Mouse (Mus musculus): ENCODE measurements at regions not wholly inside any gene's neighbourhood (a gene's known extent, or its start where the extent isn't known, plus 50 kb on each side); places are given as distances from the start of the nearest gene placed in this dataset.

DNA sequence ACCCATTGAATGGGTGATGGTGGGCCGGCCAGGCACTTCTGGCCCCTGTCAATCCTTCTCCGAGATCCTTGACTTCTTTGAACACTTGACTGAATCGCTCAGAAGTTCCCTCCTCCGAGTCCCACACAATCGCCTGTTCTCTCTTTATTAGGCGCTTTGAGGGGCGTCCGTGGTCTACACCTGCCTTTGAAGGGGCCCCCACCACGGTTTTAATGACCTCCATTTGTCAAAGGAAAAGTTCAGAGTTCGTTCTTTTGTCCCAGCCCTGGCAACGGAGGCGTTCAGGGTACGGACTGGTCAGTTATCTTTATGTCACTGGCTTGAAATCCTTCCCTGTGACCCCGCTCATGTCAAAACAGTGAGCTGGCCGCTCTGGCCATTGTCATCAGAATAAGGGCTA, 74.3 kb upstream of the Irx3 start:
- whole genome bisulfite sequencing: 12% methylated on average over 15 of the region's 15 CpGs
- Histone ChIP-seq H3K36me3 (ENCODE audit: control insufficient read depth, insufficient read depth, low read length) (no peaks in the 10 kb centered on the region), H3K9me3 (ENCODE audit: control insufficient read depth, low read length) (no peaks in the 10 kb centered on the region), H3K9ac (ENCODE audit: low read length) (no peak overlapping the region), H3K4me2 (ENCODE audit: low read depth) (no peak overlapping the region), H3K27me3 (ENCODE audit: control insufficient read depth, insufficient read depth, low read length) (peaks cover 14% of the 10 kb centered on the region), H3K4me1 (ENCODE audit: control insufficient read depth, insufficient read depth, low read length) (peaks cover 17% of the 10 kb centered on the region), H3K27ac (ENCODE audit: low read depth, low read length) (no peak overlapping the region), H3K4me3 (ENCODE audit: low read depth, low read length) (no peak overlapping the region)
- ATAC-seq (ENCODE audit: insufficient read depth, low FRiP score, low TSS enrichment): no peak
- peak; percentile 35 for DNase-seq (ENCODE audit: low spot score)

DNA sequence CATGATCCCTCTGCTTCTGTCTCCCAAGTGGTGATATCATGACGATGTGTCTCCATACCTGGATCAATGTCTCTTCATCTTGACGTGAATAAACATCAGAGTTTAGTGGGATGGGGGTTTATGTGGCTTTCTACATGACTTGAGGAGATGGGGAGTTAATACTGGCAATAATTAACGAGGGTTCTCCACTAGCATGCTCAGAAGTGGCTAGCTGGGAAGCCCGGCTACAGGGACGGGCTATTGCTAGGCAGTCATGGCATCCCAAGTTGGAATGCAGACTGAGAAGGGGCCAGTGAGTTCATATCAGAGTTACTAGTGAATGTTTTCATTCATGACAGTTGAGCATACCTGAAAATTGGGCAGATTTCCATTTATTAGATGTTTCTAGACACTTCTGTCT, 71.4 kb upstream of the Irx3 start:
- 53% methylated on average over 5 of the region's 5 CpGs for WGBS
- H3K4me2 ChIP-seq (ENCODE audit: low read depth): no peak overlapping the region
- peaks cover 17% of the 10 kb centered on the region for H3K4me1 ChIP-seq (ENCODE audit: control insufficient read depth, insufficient read depth, low read length)
- DNase-seq (ENCODE audit: low spot score): no peak
- H3K4me3 ChIP-seq (ENCODE audit: low read depth, low read length): no peak overlapping the region
- no peaks in the 10 kb centered on the region for H3K9me3 ChIP-seq (ENCODE audit: control insufficient read depth, low read length)
- ATAC-seq (ENCODE audit: insufficient read depth, low FRiP score, low TSS enrichment): no peak
- no peak overlapping the region for H3K9ac ChIP-seq (ENCODE audit: low read length)
- H3K27ac ChIP-seq (ENCODE audit: low read depth, low read length): no peak overlapping the region
- peaks cover 14% of the 10 kb centered on the region for H3K27me3 ChIP-seq (ENCODE audit: control insufficient read depth, insufficient read depth, low read length)
- H3K36me3 ChIP-seq (ENCODE audit: control insufficient read depth, insufficient read depth, low read length): no peaks in the 10 kb centered on the region

DNA sequence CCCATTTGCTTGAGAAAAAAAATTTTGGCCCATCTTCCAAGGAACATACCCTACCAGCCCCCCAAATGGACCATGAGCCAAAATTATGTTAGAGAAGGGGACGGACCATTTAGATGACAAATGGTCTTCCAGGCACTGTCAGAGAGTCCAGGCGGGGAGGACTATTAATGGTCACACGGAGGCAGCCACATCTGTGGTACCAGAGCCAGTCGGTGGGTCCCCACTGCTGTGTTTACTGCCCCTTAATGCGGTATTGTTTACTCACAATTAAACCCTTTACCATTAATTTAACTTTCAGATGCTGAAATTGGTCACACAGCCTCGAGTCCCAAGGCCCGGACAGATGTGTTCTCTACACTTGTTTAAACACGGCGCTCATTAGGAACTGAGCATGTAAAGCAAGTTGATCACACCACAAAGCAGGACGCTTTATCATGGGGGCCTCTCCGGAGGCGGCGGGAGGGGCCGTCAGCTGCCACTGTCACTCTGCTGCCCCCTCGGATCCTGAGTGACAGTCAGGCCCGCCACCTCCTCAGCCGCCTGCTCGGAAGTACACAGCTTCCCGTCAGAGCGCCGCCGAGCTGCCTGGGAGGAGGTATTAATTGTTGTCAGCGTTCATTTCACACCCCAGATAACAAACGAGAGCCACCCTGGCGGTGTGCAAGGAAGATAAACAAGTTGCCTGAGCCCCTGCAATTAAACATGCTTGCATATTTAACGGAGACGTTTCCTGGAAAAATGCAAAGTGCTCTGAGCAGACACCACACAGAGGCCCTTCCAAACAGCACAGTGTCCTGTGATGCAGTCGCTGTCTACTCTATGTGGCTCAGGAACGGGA, 70.6 kb upstream of the Irx3 start:
- H3K4me3 ChIP-seq (ENCODE audit: low read depth, low read length): peak overlapping the region; percentile 15
- H3K4me1 ChIP-seq (ENCODE audit: control insufficient read depth, insufficient read depth, low read length): peaks cover 17% of the 10 kb centered on the region
- no peaks in the 10 kb centered on the region for H3K36me3 ChIP-seq (ENCODE audit: control insufficient read depth, insufficient read depth, low read length)
- DNase-seq (ENCODE audit: low spot score) (peak; percentile 75), ATAC-seq (ENCODE audit: insufficient read depth, low FRiP score, low TSS enrichment) (peak; percentile 68)
- H3K9ac ChIP-seq (ENCODE audit: low read length): no peak overlapping the region
- H3K27me3 ChIP-seq (ENCODE audit: control insufficient read depth, insufficient read depth, low read length): peaks cover 14% of the 10 kb centered on the region
- peak overlapping the region; percentile 27 for H3K4me2 ChIP-seq (ENCODE audit: low read depth)
- no peaks in the 10 kb centered on the region for H3K9me3 ChIP-seq (ENCODE audit: control insufficient read depth, low read length)
- no peak overlapping the region for H3K27ac ChIP-seq (ENCODE audit: low read depth, low read length)
- WGBS: 4% methylated on average over 29 of the region's 29 CpGs

DNA sequence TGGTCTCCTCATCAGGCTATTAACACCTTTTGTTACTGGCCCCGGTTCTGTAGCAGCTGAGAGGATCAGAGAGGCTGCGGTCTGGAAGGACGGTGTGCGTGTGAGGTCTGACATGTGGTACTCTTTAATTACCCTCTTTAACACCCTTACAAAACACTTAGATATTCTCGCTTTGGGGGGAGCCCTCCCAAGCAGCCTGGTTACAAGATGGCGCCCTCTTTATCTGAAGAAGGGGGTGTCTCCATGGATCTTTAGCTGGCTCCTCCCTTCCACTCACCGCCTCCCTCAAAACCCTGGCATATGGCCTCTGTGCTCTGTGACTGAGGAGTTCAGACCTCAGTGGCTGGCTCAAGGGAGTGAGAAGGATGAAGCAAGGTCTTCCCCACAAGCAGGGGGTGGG, 65.2 kb upstream of the Irx3 start:
- ATAC-seq (ENCODE audit: insufficient read depth, low FRiP score, low TSS enrichment): peak; percentile 58
- Histone ChIP-seq H3K27me3 (ENCODE audit: control insufficient read depth, insufficient read depth, low read length) (0 out of 2 replicates have a peak, but pooled peaks cover 5% of the 10 kb centered on the region), H3K27ac (ENCODE audit: low read depth, low read length) (no peak overlapping the region; the same call in 1 of the 2 replicates), H3K4me1 (ENCODE audit: control insufficient read depth, insufficient read depth, low read length) (peaks cover 7% of the 10 kb centered on the region; the same call in 1 of the 2 replicates), H3K36me3 (ENCODE audit: control insufficient read depth, insufficient read depth, low read length) (no peaks in the 10 kb centered on the region), H3K9me3 (ENCODE audit: control insufficient read depth, low read length) (no peaks in the 10 kb centered on the region), H3K9ac (ENCODE audit: low read length) (no peak overlapping the region), H3K4me3 (ENCODE audit: low read depth, low read length) (no peak overlapping the region), H3K4me2 (ENCODE audit: low read depth) (no peak overlapping the region)
- peak; percentile 62 for DNase-seq (ENCODE audit: low spot score)
- 5% methylated on average over 7 of the region's 7 CpGs for WGBS

DNA sequence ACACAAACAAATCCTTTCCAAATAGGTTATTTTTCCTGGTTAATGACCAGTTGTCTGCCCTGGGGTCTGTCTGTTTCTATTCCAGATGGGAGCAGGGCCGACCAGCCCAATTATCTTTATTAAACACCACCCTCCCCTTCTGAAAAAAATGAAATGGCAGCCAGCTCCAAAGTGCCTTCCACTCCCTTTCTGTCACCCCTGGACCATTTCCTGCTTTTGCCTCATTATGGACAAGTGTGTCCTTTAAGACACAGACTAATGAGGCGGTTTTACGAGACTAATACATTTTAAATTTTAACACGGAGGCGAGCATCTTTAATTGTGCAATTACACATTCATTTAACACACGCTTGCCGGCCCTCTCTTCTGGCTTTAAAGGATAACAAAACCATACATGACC, 64.2 kb upstream of the Irx3 start:
- H3K27me3 ChIP-seq (ENCODE audit: control insufficient read depth, insufficient read depth, low read length): 0 out of 2 replicates have a peak, but pooled peaks cover 5% of the 10 kb centered on the region
- H3K27ac ChIP-seq (ENCODE audit: low read depth, low read length): no peak overlapping the region
- H3K4me2 ChIP-seq (ENCODE audit: low read depth): no peak overlapping the region
- no peak for DNase-seq (ENCODE audit: low spot score)
- H3K36me3 ChIP-seq (ENCODE audit: control insufficient read depth, insufficient read depth, low read length): no peaks in the 10 kb centered on the region
- peaks cover 7% of the 10 kb centered on the region; the same call in 1 of the 2 replicates for H3K4me1 ChIP-seq (ENCODE audit: control insufficient read depth, insufficient read depth, low read length)
- WGBS: 28% methylated on average over 7 of the region's 7 CpGs
- no peak for ATAC-seq (ENCODE audit: insufficient read depth, low FRiP score, low TSS enrichment)
- no peak overlapping the region for H3K4me3 ChIP-seq (ENCODE audit: low read depth, low read length)
- no peaks in the 10 kb centered on the region for H3K9me3 ChIP-seq (ENCODE audit: control insufficient read depth, low read length)
- no peak overlapping the region for H3K9ac ChIP-seq (ENCODE audit: low read length)

DNA sequence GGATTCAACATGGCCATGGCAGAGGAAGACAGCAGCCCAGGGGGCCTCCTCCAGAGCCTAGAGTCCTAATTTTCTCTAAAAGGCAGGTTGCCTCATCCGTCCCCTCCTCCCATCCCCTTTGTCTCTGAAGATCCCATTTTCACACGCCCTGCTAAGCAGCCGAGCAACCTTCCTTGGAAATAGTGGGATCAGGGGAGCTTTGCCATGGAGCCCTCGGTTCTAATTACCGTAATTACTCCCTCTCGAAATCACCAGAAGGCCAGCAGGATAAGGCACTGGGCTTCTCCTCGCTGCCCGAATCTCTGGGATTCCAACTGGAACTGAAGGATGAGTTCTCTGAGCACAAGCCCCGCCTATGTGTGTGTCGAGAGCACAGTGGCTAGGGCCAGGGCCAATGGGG, 63.5 kb upstream of the Irx3 start:
- 12% methylated on average over 10 of the region's 10 CpGs for WGBS

DNA sequence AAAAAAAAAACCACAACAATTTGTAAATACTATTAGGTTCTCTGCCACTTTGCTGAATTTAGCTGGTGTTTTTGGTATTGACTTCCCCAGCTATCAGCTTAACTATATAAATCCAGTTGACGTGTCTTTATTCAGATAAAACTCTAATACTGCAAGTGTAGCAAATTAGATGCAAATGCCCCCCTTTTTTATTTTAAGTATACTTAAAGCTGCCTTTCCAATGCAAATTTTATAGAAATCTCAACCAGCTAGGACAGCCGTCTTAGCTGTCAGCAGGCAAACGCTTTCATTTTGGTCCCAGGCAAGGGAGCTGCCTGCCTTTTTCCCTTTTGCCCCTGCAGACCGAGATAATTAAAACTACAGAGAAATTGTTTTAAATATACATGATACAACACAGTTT, 61.6 kb upstream of the Irx3 start:
- Histone ChIP-seq H3K4me3 (ENCODE audit: low read depth, low read length) (no peak overlapping the region), H3K9me3 (ENCODE audit: control insufficient read depth, low read length) (no peaks in the 10 kb centered on the region), H3K27ac (ENCODE audit: low read depth, low read length) (no peak overlapping the region), H3K27me3 (ENCODE audit: control insufficient read depth, insufficient read depth, low read length) (0 out of 2 replicates have a peak, but pooled peaks cover 5% of the 10 kb centered on the region), H3K4me1 (ENCODE audit: control insufficient read depth, insufficient read depth, low read length) (peaks cover 7% of the 10 kb centered on the region; the same call in 1 of the 2 replicates), H3K36me3 (ENCODE audit: control insufficient read depth, insufficient read depth, low read length) (no peaks in the 10 kb centered on the region), H3K4me2 (ENCODE audit: low read depth) (no peak overlapping the region), H3K9ac (ENCODE audit: low read length) (no peak overlapping the region)
- ATAC-seq (ENCODE audit: insufficient read depth, low FRiP score, low TSS enrichment): no peak
- DNase-seq (ENCODE audit: low spot score): no peak
- 25% methylated on average over 4 of the region's 4 CpGs for WGBS

More for the DNA sequence above, 63.5 kb upstream of the Irx3 start:
- Histone ChIP-seq H3K9ac (ENCODE audit: low read length) (no peak overlapping the region), H3K36me3 (ENCODE audit: control insufficient read depth, insufficient read depth, low read length) (no peaks in the 10 kb centered on the region), H3K4me1 (ENCODE audit: control insufficient read depth, insufficient read depth, low read length) (peaks cover 7% of the 10 kb centered on the region; the same call in 1 of the 2 replicates), H3K4me2 (ENCODE audit: low read depth) (no peak overlapping the region), H3K27me3 (ENCODE audit: control insufficient read depth, insufficient read depth, low read length) (0 out of 2 replicates have a peak, but pooled peaks cover 5% of the 10 kb centered on the region), H3K9me3 (ENCODE audit: control insufficient read depth, low read length) (no peaks in the 10 kb centered on the region), H3K4me3 (ENCODE audit: low read depth, low read length) (no peak overlapping the region), H3K27ac (ENCODE audit: low read depth, low read length) (no peak overlapping the region)
- DNase-seq (ENCODE audit: low spot score) (no peak), ATAC-seq (ENCODE audit: insufficient read depth, low FRiP score, low TSS enrichment) (no peak)

DNA sequence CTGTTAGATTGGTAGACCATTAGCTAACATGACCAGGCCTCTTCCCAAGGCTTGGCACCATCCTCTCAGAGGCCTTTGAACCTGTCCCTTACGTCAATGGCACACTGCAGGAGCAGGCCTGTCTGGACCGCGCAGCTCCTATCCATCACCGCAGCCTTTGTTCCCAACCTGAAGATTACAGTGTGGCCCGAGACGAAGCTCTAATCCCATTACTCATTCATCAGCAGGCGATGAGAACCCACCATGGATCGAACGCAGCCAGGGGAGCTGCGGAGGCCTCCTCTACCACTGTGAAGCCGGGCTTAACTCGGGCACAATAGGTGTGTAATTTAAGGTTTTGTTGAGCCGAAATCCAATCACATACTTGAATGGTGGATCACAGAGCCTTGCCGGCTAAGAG, 54.0 kb upstream of the Irx3 start:
- Histone ChIP-seq H3K9ac (ENCODE audit: low read length) (no peak overlapping the region), H3K4me2 (ENCODE audit: low read depth) (no peak overlapping the region), H3K4me3 (ENCODE audit: low read depth, low read length) (no peak overlapping the region), H3K9me3 (ENCODE audit: control insufficient read depth, low read length) (no peaks in the 10 kb centered on the region), H3K27ac (ENCODE audit: low read depth, low read length) (no peak overlapping the region), H3K27me3 (ENCODE audit: control insufficient read depth, insufficient read depth, low read length) (no peaks in the 10 kb centered on the region), H3K4me1 (ENCODE audit: control insufficient read depth, insufficient read depth, low read length) (no peaks in the 10 kb centered on the region), H3K36me3 (ENCODE audit: control insufficient read depth, insufficient read depth, low read length) (no peaks in the 10 kb centered on the region)
- WGBS: 48% methylated on average over 14 of the region's 14 CpGs
- ATAC-seq (ENCODE audit: insufficient read depth, low FRiP score, low TSS enrichment) (no peak), DNase-seq (ENCODE audit: low spot score) (no peak)

DNA sequence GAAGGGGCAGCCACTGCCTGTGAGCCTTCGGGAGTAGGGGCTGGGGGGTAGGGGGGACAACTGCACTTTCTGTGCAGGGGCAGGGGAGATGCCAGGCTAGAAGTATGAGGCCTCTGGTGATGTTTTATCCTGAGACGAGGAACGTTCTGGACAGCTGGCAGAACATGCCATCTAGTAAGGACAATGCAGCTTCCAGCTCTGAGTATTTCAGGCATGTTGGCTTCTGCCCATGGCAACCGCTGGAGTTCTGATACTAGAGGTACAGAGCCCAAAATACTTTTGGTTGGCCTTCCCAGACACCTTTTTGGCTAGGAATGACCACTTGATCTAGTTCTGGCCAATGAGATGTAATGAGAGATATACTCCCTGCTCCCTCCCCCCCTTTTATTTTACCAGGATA, 52.5 kb upstream of the Irx3 start:
- no peaks in the 10 kb centered on the region for H3K4me1 ChIP-seq (ENCODE audit: control insufficient read depth, insufficient read depth, low read length)
- no peaks in the 10 kb centered on the region for H3K9me3 ChIP-seq (ENCODE audit: control insufficient read depth, low read length)
- H3K4me3 ChIP-seq (ENCODE audit: low read depth, low read length): no peak overlapping the region
- ATAC-seq (ENCODE audit: insufficient read depth, low FRiP score, low TSS enrichment): no peak
- H3K4me2 ChIP-seq (ENCODE audit: low read depth): no peak overlapping the region
- 79% methylated on average over 4 of the region's 4 CpGs for WGBS
- no peak overlapping the region for H3K27ac ChIP-seq (ENCODE audit: low read depth, low read length)
- H3K36me3 ChIP-seq (ENCODE audit: control insufficient read depth, insufficient read depth, low read length): no peaks in the 10 kb centered on the region
- no peak for DNase-seq (ENCODE audit: low spot score)
- H3K9ac ChIP-seq (ENCODE audit: low read length): no peak overlapping the region
- H3K27me3 ChIP-seq (ENCODE audit: control insufficient read depth, insufficient read depth, low read length): no peaks in the 10 kb centered on the region
